Comparison of ENCODE assay signal across 13 mouse cellular contexts in the genomic region with DNA sequence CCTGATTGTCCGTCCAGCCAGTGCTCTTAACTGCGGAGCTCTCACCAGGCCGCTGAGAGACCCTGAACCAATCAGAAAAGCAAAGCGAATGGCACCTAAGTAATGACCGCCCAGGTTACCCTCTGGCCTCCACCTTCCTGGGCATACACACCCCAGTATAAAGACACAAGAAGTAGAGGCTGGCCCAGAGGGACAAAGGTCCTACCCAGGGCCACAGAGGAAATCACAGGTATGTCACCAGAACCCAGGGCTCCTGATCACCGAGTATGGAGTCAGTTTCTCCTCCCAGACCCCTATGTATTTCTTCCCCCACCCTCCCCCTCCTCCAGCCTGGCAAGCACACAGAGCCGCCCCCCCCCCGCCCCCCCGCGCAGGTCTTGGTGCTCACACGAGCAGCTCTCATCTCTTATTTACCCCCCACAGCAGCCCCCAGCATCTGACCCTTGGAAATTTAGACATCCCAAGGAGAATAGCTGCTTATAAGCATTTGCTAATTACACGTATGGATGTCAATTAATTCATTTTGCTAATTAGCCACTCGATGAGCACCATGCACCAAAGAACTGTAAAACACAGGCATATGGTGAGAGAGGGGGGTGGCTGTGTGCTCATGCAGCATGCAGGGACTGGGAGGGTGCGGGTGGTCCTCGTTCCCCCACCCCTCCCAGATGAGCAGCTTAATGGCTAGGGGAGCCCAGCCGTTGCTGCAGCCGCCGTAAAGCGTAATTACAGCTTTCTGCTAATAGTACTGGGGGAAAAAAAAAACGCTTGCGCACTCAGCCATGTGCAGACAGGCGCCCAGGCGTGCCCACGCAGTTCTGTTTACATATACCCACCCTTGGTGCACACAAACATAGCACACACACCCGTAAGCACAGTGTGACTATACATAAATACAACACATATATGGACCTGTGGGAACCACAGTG. TPM values are rescaled to one million over a fixed set of nuclear protein-coding genes. Genes with fewer than 3 reads are reported as not detected.
A peak's percentile ranks its signal among the peaks of the same experiment; 100 is the strongest.
DNase-seq lines count a peak whose midpoint lies in the region; ATAC-seq and TF ChIP-seq lines count a peak whose summit lies in the region.
"Had no signal": no experiment of that assay in that cellular context is flagged by ENCODE, and none has a peak within 500 bp of the region (broad histone marks: within the 10 kb centered on the region; RNA-seq: fewer than 3 reads in every experiment).

No protein-coding gene starts in this region.

- no peak overlapping the region for H3K9ac ChIP-seq in hindbrain, embryonic 12.5 days
- no peak overlapping the region; the same call in 1 of the 2 replicates for H3K9ac ChIP-seq in forebrain, embryonic 14.5 days (ENCODE audit: low read length)
- no peak overlapping the region for H3K9ac ChIP-seq in limb, embryonic 15.5 days
- H3K9ac ChIP-seq: lung, embryonic 15.5 days had no signal

- WGBS in hindbrain, embryonic 12.5 days, result 65% methylated on average over 24 of the region's 25 CpGs
- WGBS in hindbrain, embryonic 10.5 days, result 77% methylated on average over 25 of the region's 25 CpGs
- WGBS in forebrain, embryonic 14.5 days, result 28% methylated on average over 23 of the region's 25 CpGs
- 24% methylated on average over 25 of the region's 25 CpGs for WGBS in limb, embryonic 15.5 days

- no peaks in the 10 kb centered on the region for H3K9me3 ChIP-seq in hindbrain, embryonic 12.5 days (replicated peaks)
- H3K9me3 ChIP-seq in hindbrain, embryonic 10.5 days, result 0 out of 2 replicates have a peak, but pooled peaks cover 2% of the 10 kb centered on the region
- no peaks in the 10 kb centered on the region for H3K9me3 ChIP-seq in E14TG2a.4 (ENCODE audit: low read length)
- no peaks in the 10 kb centered on the region for H3K9me3 ChIP-seq in forebrain, embryonic 14.5 days (replicated peaks; ENCODE audit: control insufficient read depth, low read length)
- no peaks in the 10 kb centered on the region for H3K9me3 ChIP-seq in limb, embryonic 15.5 days
- H3K9me3 ChIP-seq: lung, embryonic 15.5 days had no signal

- DNase-seq in hindbrain, embryonic 10.5 days (ENCODE audit: low spot score), result no peak
- peak; percentile 96 for DNase-seq in forebrain, embryonic 14.5 days (ENCODE audit: low spot score)
- no peak for DNase-seq in thymus, postnatal 0 days (ENCODE audit: low spot score)
- no peak for DNase-seq in cerebellum, adult 18-20 months
- DNase-seq: gastrocnemius, adult 2 months; heart, postnatal 36 days; right cerebral cortex, postnatal 14 days had no signal

- peak overlapping the region; percentile 17 for H3K27ac ChIP-seq in hindbrain, embryonic 12.5 days
- no peak overlapping the region for H3K27ac ChIP-seq in hindbrain, embryonic 10.5 days
- H3K27ac ChIP-seq in forebrain, embryonic 14.5 days (ENCODE audit: low read depth, low read length), result peak overlapping the region; percentile 66
- H3K27ac ChIP-seq in limb, embryonic 15.5 days, result no peak overlapping the region
- H3K27ac ChIP-seq: gastrocnemius, adult 2 months; lung, embryonic 15.5 days had no signal

- H3K4me3 ChIP-seq in hindbrain, embryonic 12.5 days, result no peak overlapping the region
- no peak overlapping the region for H3K4me3 ChIP-seq in hindbrain, embryonic 10.5 days
- H3K4me3 ChIP-seq in E14TG2a.4 (replicated peaks; ENCODE audit: low read length), result peak overlapping the region; percentile 27
- no peak overlapping the region for H3K4me3 ChIP-seq in forebrain, embryonic 14.5 days (ENCODE audit: low read depth, low read length)
- no peak overlapping the region for H3K4me3 ChIP-seq in limb, embryonic 15.5 days
- H3K4me3 ChIP-seq: gastrocnemius, adult 2 months; lung, embryonic 15.5 days; myocyte had no signal

- H3K4me2 ChIP-seq in hindbrain, embryonic 12.5 days (replicated peaks), result no peak overlapping the region
- H3K4me2 ChIP-seq in forebrain, embryonic 14.5 days (ENCODE audit: low read length), result peak overlapping the region; percentile 14; the same call in 1 of the 2 replicates
- peak overlapping the region; percentile 7; the same call in 1 of the 2 replicates for H3K4me2 ChIP-seq in limb, embryonic 15.5 days
- H3K4me2 ChIP-seq: lung, embryonic 15.5 days had no signal

- TF ChIP-seq CTCF in E14TG2a.4 (conservative IDR thresholded peaks at IDR 0.05; ENCODE audit: low read length), result no peak

- H3K36me3 ChIP-seq in hindbrain, embryonic 12.5 days, result no peaks in the 10 kb centered on the region
- H3K36me3 ChIP-seq in hindbrain, embryonic 10.5 days, result no peaks in the 10 kb centered on the region
- H3K36me3 ChIP-seq in E14TG2a.4 (ENCODE audit: insufficient read depth, low read length), result no peaks in the 10 kb centered on the region
- H3K36me3 ChIP-seq in forebrain, embryonic 14.5 days (ENCODE audit: control insufficient read depth, insufficient read depth, low read length), result no peaks in the 10 kb centered on the region
- no peaks in the 10 kb centered on the region for H3K36me3 ChIP-seq in limb, embryonic 15.5 days
- H3K36me3 ChIP-seq: lung, embryonic 15.5 days had no signal

- H3K4me1 ChIP-seq in hindbrain, embryonic 12.5 days, result peaks cover 11% of the 10 kb centered on the region
- H3K4me1 ChIP-seq in hindbrain, embryonic 10.5 days (replicated peaks), result peaks cover 9% of the 10 kb centered on the region
- peaks cover 24% of the 10 kb centered on the region for H3K4me1 ChIP-seq in E14TG2a.4 (replicated peaks; ENCODE audit: low read depth, low read length)
- H3K4me1 ChIP-seq in forebrain, embryonic 14.5 days (ENCODE audit: control insufficient read depth, insufficient read depth, low read length), result peaks cover 11% of the 10 kb centered on the region
- H3K4me1 ChIP-seq in limb, embryonic 15.5 days, result peaks cover 16% of the 10 kb centered on the region
- H3K4me1 ChIP-seq: lung, embryonic 15.5 days had no signal

- H3K27me3 ChIP-seq in hindbrain, embryonic 12.5 days, result peaks cover 4% of the 10 kb centered on the region; the same call in 1 of the 2 replicates
- 0 out of 2 replicates have a peak, but pooled peaks cover 4% of the 10 kb centered on the region for H3K27me3 ChIP-seq in hindbrain, embryonic 10.5 days (ENCODE audit: insufficient read depth, poor library complexity, severe bottlenecking)
- H3K27me3 ChIP-seq in E14TG2a.4 (ENCODE audit: insufficient read depth, low read length), result no peaks in the 10 kb centered on the region
- H3K27me3 ChIP-seq in forebrain, embryonic 14.5 days (replicated peaks; ENCODE audit: control insufficient read depth, insufficient read depth, low read length), result peaks cover 8% of the 10 kb centered on the region; the same call in 1 of the 2 replicates
- no peaks in the 10 kb centered on the region for H3K27me3 ChIP-seq in limb, embryonic 15.5 days
- H3K27me3 ChIP-seq: lung, embryonic 15.5 days had no signal

- peak; percentile 91 for ATAC-seq in hindbrain, embryonic 12.5 days (ENCODE audit: low FRiP score)
- ATAC-seq in forebrain, embryonic 14.5 days, result peak; percentile 98
- no peak for ATAC-seq in limb, embryonic 15.5 days (ENCODE audit: insufficient number of reproducible peaks, low FRiP score, low TSS enrichment, low read depth)
- no peak for ATAC-seq in erythroblast, adult 5-6 weeks (replicated peaks; ENCODE audit: low FRiP score, poor library complexity, severe bottlenecking)

RNA-seq across cellular contexts. Expression of gene Acot11, which starts 10.9 kb away (rescaled TPM):
- polyA plus RNA-seq in hindbrain, embryonic 12.5 days (2016; fragmentation: Nextera tagmentation; extraction: Ambion mirVana), result 2.4 TPM in 2 replicates
- polyA plus RNA-seq in hindbrain, embryonic 10.5 days (2016; fragmentation: Nextera tagmentation; extraction: Ambion mirVana), result 1.8 and 2.2 TPM in 2 replicates
- 0.77 and 1.3 TPM in 2 replicates for polyA plus RNA-seq in forebrain, embryonic 14.5 days (2014; fragmentation: Nextera tagmentation; extraction: Ambion mirVana)
- 4.0 and 4.8 TPM in 2 replicates for polyA plus RNA-seq in limb, embryonic 15.5 days (2015; fragmentation: Nextera tagmentation; extraction: Ambion mirVana)
- 0.78 and 0.88 TPM in 2 replicates for polyA plus RNA-seq in thymus, postnatal 0 days (2015; fragmentation: Nextera tagmentation; extraction: Ambion mirVana)
- 0.19 and 2.7 TPM in 2 replicates for total RNA-seq in erythroblast, adult 5-6 weeks (2015; ENCODE audit: low replicate concordance)
- 1.3 TPM in 2 replicates for total RNA-seq in erythroblast, adult 5-6 weeks (2017; ENCODE audit: low replicate concordance)

Comparison
In these comparisons a context has a peak if more than half of its experiments do, and no peak if none do; other contexts are left out.
1. H3K27ac ChIP-seq: peak in hindbrain, embryonic 12.5 days (single experiment) and forebrain, embryonic 14.5 days (single experiment); none in hindbrain, embryonic 10.5 days (single experiment) and limb, embryonic 15.5 days (single experiment).
2. ATAC-seq: peak in hindbrain, embryonic 12.5 days (single experiment) and forebrain, embryonic 14.5 days (single experiment); none in limb, embryonic 15.5 days (single experiment) and erythroblast, adult 5-6 weeks (single experiment).